Mouse (Mus musculus) stomach, embryonic 14.5 days (tissue): ENCODE data around the gene Atg4d. TPM values are rescaled to one million over a fixed set of nuclear protein-coding genes. Genes with fewer than 3 reads are reported as not detected.
"Not testable (repeated sequence)": the region's sequence is repeated elsewhere in the genome, so short reads cannot be mapped to it uniquely, and the experiment has no call there.

Source experiments
- ATAC-seq: fragments of 200-750 bp; cut with Nextera tagmentation; 2 replicates; pipeline ENCODE4 v1.8.0; 2017; ENCODE audit warnings: low read depth, moderate TSS enrichment; ENCODE audit not compliant: insufficient number of reproducible peaks, insufficient read depth, low FRiP score
- H3K27ac ChIP-seq: fragments of 300-500 bp; sonication (generic); 2 replicates; pipeline ENCODE4 v1.5.1; 2014; ENCODE audit warnings: mild to moderate bottlenecking, low read length, moderate library complexity, mixed read lengths
- H3K27me3 ChIP-seq: fragments of 300-500 bp; sonication (generic); 2 replicates; pipeline ENCODE4 v1.6.1; 2014; ENCODE audit warnings: low read length, control low read depth, mixed read lengths; ENCODE audit not compliant: control insufficient read depth, insufficient read depth
- H3K36me3 ChIP-seq: fragments of 300-500 bp; sonication (generic); 2 replicates; pipeline ENCODE4 v1.6.1; 2014; ENCODE audit warnings: mild to moderate bottlenecking, control low read depth, low read length, moderate library complexity, mixed read lengths; ENCODE audit not compliant: control insufficient read depth, insufficient read depth
- H3K4me1 ChIP-seq: fragments of 300-500 bp; sonication (generic); 2 replicates; pipeline ENCODE4 v1.6.1; 2014; ENCODE audit warnings: low read length, control low read depth, mixed read lengths; ENCODE audit not compliant: control insufficient read depth, insufficient read depth
- H3K4me2 ChIP-seq: fragments of 300-500 bp; sonication (generic); replicated peaks from 2 replicates; pipeline ENCODE4 v1.6.1; 2014; ENCODE audit warnings: low read depth, low read length, control low read depth
- H3K4me3 ChIP-seq: fragments of 300-500 bp; sonication (generic); 2 replicates; pipeline ENCODE4 v1.5.1; 2014; ENCODE audit warnings: low read depth, low read length, control low read depth
- H3K9ac ChIP-seq: fragments of 300-500 bp; sonication (generic); replicated peaks from 2 replicates; pipeline ENCODE4 v1.6.1; 2014; ENCODE audit warnings: low read depth, mild to moderate bottlenecking, control low read depth, low read length, moderate library complexity, mixed read lengths
- H3K9me3 ChIP-seq: fragments of 300-500 bp; sonication (generic); 2 replicates; pipeline ENCODE4 v1.6.1; 2016; ENCODE audit warnings: low read depth, low read length, control low read depth; ENCODE audit not compliant: control insufficient read depth
- WGBS: fragments of 180-500 bp; shearing (Covaris S2); extraction: QIAGEN DNeasy Blood & Tissue Kit; methylation state at CpG from one replicate; pipeline ENCODE4 v1.1.7; 2014; 5-methylcytosine and 5-hydroxymethylcytosine counted together
- polyA plus RNA-seq: library from polyadenylated mRNA; unstranded; fragments of >200 nt; fragmentation: Nextera tagmentation; extraction: Ambion mirVana; gene quantifications from 2 replicates; pipeline ENCODE4 v1.2.1, GENCODE M21; 2014

Atg4d gene
- polyA plus RNA-seq, 1 experiment from 2014 or later = 38.8 TPM

DNA sequence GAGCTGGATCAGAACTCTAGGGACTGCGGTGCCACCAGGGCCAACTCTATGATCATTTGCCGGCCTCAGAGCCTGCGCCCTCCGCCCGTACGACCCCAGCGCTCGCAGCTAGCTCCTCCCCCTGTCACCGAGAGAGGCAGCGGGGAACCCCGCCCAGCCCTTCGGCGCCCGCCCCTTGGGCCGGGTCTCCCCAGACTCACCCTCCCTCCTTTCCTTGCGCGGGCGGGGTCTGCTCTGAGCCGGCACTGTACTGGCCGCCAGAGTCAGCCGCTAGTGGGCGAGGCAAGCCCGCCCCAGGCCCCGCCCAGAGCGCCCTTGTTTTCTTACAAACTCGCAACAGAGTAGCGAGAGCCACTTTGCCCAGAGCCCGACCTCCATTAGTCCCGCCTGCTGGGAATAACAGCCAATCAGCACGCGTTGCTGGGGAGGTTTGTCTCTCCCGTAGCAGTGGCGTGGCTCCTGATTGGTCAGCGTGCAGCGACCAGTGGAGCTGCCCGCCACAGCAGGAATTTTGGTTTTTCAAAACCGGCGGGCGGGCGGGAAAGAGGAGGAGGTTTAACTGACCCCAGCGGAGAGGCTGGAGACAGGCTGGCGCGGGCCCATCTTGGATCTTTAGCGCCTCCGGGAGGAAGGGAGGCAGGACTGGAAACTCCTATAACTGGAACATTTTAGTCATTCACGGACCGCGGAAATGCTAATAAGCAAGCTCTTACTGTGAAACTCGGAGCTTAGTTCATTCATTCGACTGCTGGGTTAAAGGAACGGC lies 26.1 kb downstream of the Atg4d start, which contains the start of gene Cdkn2d:
TSS of gene Cdkn2d (minus strand) at position 386 of the 766 bp plus-strand sequence.
- H3K27me3 ChIP-seq = no peaks in the 10 kb centered on the region
- H3K9me3 ChIP-seq = no peaks in the 10 kb centered on the region
- peak within 1 kb of the TSS; percentile 88 for H3K27ac ChIP-seq
- peak within 1 kb of the TSS; percentile 60 for H3K9ac ChIP-seq
- under 1% methylated on average over 51 of the region's 51 CpGs for whole genome bisulfite sequencing
- H3K4me1 ChIP-seq = peaks cover 20% of the 10 kb centered on the region
- H3K4me2 ChIP-seq = peak within 1 kb of the TSS; percentile 61
- H3K4me3 ChIP-seq = peak within 1 kb of the TSS; percentile 69
- H3K36me3 ChIP-seq = peaks cover 3% of the 10 kb centered on the region; the same call in 1 of the 2 replicates
- ATAC-seq = peak; percentile 96

DNA sequence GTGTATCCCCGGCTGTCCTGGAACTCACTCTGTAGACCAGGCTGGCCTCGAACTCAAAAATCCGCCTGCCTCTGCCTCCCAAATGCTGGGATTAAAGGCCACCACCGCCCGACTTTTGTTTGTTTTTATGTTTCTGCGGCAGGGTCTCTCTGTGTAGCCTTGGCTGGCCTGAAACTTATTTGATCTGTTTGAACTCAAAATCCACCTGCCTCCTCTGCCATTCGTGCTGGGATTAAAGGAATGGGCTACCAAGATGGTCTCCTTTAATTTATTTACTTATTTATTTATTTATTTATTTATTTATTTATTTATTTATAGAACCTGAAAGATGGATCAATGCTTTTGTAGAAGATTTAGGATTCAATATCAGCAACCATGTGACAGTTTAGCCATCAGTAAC lies 26.8 kb downstream of the Atg4d start:
- not testable (repeated sequence) for ATAC-seq, H3K9me3 ChIP-seq, H3K27me3 ChIP-seq, H3K36me3 ChIP-seq
- WGBS = 17% methylated on average over 7 of the region's 7 CpGs
- Histone ChIP-seq H3K4me2 (peak overlapping the region; percentile 35), H3K9ac (0 out of 2 replicates have a peak overlapping the region, but pooled peaks have one; percentile 1), H3K27ac (peak overlapping the region; percentile 88), H3K4me1 (peaks cover 18% of the 10 kb centered on the region), H3K4me3 (peak overlapping the region; percentile 69)

DNA sequence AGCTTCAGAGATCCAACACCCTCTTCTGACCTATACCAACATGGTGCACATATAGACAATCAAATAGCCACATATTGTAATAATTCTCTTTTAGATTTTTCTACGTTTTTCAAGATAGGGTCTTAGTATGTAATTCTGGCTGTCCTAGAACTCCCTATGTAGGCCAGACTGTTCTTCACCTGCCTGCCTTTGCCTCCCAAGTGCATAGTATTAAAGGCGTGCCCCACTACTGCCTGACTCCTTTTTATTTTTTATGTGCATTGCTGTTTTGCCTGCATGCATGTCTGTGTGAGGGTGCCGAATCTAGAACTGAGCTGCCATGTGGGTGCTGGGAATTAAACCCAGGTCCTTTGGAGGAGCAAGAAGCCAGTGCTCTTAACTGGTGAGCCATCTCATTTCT lies 27.2 kb downstream of the Atg4d start:
- H3K27me3 ChIP-seq = no peaks in the 10 kb centered on the region
- H3K36me3 ChIP-seq = peaks cover 3% of the 10 kb centered on the region; the same call in 1 of the 2 replicates
- H3K9ac ChIP-seq = no peak overlapping the region
- H3K27ac ChIP-seq = no peak overlapping the region
- H3K4me3 ChIP-seq = no peak overlapping the region
- H3K9me3 ChIP-seq = no peaks in the 10 kb centered on the region
- peak overlapping the region; percentile 35; the same call in 1 of the 2 replicates for H3K4me2 ChIP-seq
- 82% methylated on average over 3 of the region's 3 CpGs for WGBS
- ATAC-seq = no peak
- H3K4me1 ChIP-seq = peaks cover 16% of the 10 kb centered on the region

DNA sequence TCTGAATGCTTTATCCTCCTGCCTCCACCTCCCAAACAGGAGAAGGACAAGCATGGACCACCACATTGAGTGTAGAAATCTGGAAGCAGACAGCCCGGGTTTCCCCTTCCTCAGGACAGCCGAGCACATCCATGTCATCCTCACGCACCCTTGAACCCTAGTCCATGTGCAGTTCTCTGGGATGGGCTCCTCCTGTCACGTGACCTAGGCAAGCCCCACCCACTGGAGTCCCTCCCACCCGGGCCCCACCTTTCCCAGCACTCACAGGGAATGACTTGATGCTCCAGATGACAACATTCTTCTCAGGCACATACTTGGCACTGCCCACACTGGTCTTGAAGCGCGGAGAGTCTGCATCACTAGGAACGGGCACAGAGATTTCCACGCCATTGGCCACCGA lies 33.9 kb downstream of the Atg4d start:
- Histone ChIP-seq H3K9me3 (0 out of 2 replicates have a peak, but pooled peaks cover 2% of the 10 kb centered on the region), H3K36me3 (no peaks in the 10 kb centered on the region; the same call in 1 of the 2 replicates), H3K9ac (no peak overlapping the region), H3K4me1 (no peaks in the 10 kb centered on the region), H3K27ac (no peak overlapping the region), H3K4me2 (no peak overlapping the region), H3K4me3 (no peak overlapping the region), H3K27me3 (no peaks in the 10 kb centered on the region)
- no peak for ATAC-seq
- WGBS = 88% methylated on average over 10 of the region's 10 CpGs

DNA sequence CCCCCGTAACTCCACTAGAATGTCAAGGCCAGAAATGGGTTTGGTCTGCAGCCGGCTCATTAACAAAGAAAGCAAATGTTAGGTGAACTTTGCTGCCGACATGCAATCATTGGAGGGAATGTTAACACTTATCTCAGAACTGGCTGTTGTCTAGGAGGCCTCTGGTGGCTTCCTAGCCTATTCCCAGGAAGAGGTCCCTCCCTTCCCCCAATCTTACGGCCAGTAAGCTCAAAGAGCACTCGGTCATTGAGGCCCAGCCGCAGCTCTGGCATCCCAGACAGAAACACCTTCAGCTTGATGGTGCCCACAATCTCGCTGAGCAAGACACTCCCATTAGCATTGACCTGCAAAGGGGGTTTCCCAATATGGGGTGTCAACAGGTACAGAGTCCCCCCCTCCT lies 40.0 kb downstream of the Atg4d start:
- WGBS = 79% methylated on average over 7 of the region's 7 CpGs
- Histone ChIP-seq H3K9me3 (0 out of 2 replicates have a peak, but pooled peaks cover 2% of the 10 kb centered on the region), H3K4me3 (no peak overlapping the region), H3K36me3 (no peaks in the 10 kb centered on the region), H3K4me1 (no peaks in the 10 kb centered on the region), H3K9ac (no peak overlapping the region), H3K4me2 (no peak overlapping the region), H3K27ac (no peak overlapping the region), H3K27me3 (no peaks in the 10 kb centered on the region)
- no peak for ATAC-seq

DNA sequence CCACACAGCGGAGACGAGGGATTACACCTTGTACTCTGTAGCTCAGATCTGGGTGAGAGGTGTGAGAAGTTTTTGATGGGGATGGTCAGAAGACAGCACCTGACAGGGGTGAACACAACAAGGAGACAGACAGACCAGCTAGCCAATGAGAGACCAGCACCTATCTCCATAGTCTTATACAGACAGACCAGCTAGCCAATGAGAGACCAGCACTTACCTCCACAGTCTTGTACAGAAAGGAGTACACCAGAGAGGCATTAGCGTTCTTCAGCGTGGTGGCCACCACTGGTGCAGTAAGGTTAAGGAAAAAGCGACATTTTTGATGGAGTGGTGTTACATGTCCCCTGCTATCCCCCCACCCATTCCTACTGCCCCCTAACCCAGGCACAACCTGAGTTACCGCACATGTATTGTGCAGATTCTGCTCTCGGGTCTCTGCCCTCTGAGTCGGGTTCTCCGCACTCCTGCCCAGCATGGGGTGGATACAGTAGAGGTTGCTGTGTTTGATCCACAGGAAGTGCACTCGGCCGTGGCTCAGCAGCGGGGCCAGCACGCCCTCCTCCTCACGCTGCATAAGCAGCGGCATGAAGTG lies 44.2 kb downstream of the Atg4d start:
- no peak overlapping the region for H3K9ac ChIP-seq

DNA sequence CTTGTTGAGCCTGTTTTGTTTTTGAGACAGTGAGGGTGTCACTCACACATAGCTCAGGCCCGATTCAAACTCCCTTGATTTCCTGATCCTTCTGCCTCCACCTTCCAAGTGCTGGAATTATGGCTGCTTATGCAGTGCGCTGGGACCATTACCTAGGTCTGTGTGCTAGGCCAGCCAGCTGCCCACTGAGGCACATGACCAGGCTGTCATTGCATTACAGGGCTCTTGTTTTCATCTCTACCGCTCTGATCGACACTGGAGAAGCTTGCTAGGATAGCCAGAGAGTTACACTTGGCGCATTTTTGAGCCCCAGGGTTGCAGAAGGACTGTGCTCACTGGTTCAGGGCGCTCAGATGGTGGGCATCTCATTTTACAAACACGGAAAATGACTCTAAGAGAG lies 46.6 kb downstream of the Atg4d start:
- no peaks in the 10 kb centered on the region for H3K36me3 ChIP-seq
- peak overlapping the region; percentile 25 for H3K4me2 ChIP-seq
- no peak overlapping the region for H3K27ac ChIP-seq
- ATAC-seq = no peak
- 18% methylated on average over 7 of the region's 7 CpGs for WGBS
- H3K9me3 ChIP-seq = no peaks in the 10 kb centered on the region
- H3K9ac ChIP-seq = peak overlapping the region; percentile 30; the same call in 1 of the 2 replicates
- H3K27me3 ChIP-seq = peaks cover 7% of the 10 kb centered on the region; the same call in 1 of the 2 replicates
- H3K4me3 ChIP-seq = peak overlapping the region; percentile 36
- H3K4me1 ChIP-seq = no peaks in the 10 kb centered on the region

More for the DNA sequence above, 44.2 kb downstream of the Atg4d start:
- no peak overlapping the region for H3K4me3 ChIP-seq
- no peak overlapping the region for H3K27ac ChIP-seq
- no peaks in the 10 kb centered on the region for H3K9me3 ChIP-seq
- WGBS = 69% methylated on average over 15 of the region's 15 CpGs
- no peak for ATAC-seq
- H3K4me2 ChIP-seq = no peak overlapping the region
- no peaks in the 10 kb centered on the region for H3K36me3 ChIP-seq
- peaks cover 7% of the 10 kb centered on the region; the same call in 1 of the 2 replicates for H3K27me3 ChIP-seq
- no peaks in the 10 kb centered on the region for H3K4me1 ChIP-seq

DNA sequence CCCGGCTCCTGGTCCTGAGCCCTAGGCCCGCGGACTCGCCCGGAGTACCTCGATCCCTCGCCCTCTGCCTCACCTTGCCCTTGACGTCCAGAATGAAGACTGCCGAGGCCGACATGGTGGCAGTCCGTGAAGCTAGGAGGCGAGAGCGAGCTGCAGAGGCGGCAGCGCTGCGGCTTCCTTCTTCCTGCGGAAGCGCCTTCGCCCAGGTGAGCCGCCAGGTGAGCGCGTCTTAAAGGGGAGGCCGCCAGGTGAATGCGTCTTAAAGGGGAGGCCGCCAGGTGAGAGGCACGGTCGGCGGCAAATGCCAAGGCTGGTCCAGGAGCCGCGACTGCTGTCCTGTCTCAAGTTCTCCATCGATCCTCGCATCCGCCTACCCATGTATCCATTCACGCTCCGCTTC lies 47.0 kb downstream of the Atg4d start, which contains the start of gene Ap1m2:
TSS of gene Ap1m2 (minus strand) at position 204 of the 400 bp plus-strand sequence.
- H3K4me3 ChIP-seq = peak within 1 kb of the TSS; percentile 36
- H3K9ac ChIP-seq = peak within 1 kb of the TSS; percentile 30; the same call in 1 of the 2 replicates
- ATAC-seq = peak; percentile 46; the same call in 1 of the 2 replicates
- peaks cover 7% of the 10 kb centered on the region; the same call in 1 of the 2 replicates for H3K27me3 ChIP-seq
- H3K4me2 ChIP-seq = peak within 1 kb of the TSS; percentile 25
- WGBS = 9% methylated on average over 35 of the region's 35 CpGs
- no peaks in the 10 kb centered on the region for H3K36me3 ChIP-seq
- H3K9me3 ChIP-seq = no peaks in the 10 kb centered on the region
- H3K27ac ChIP-seq = no peak within 1 kb of the TSS
- no peaks in the 10 kb centered on the region for H3K4me1 ChIP-seq
